Mouse (Mus musculus) stomach, postnatal 0 days (tissue): ENCODE measurements around the gene Tmbim1. TPM values are rescaled to one million over a fixed set of nuclear protein-coding genes. Genes with fewer than 3 reads are reported as not detected.

Experiments
- ATAC-seq: fragments of 200-750 bp; cut with Nextera tagmentation; 2 replicates; pipeline ENCODE4 v1.8.0; 2017; ENCODE audit not compliant: low FRiP score, low TSS enrichment
- DNase-seq: peaks from one replicate; pipeline ENCODE4 v3.0.0-alpha.2; 2016; ENCODE audit warnings: low spot score
- H3K27ac ChIP-seq: fragments of 300-500 bp; sonication (generic); replicated peaks from 2 replicates; pipeline ENCODE4 v1.5.1; 2014; ENCODE audit warnings: mild to moderate bottlenecking, control low read depth
- H3K27me3 ChIP-seq: fragments of 300-500 bp; sonication (generic); 2 replicates; pipeline ENCODE4 v1.6.1; 2014; ENCODE audit warnings: low read length; ENCODE audit not compliant: control insufficient read depth, insufficient read depth
- H3K36me3 ChIP-seq: fragments of 300-500 bp; sonication (generic); 2 replicates; pipeline ENCODE4 v1.6.1; 2014; ENCODE audit warnings: low read length, mixed read lengths; ENCODE audit not compliant: control insufficient read depth, insufficient read depth
- H3K4me1 ChIP-seq: fragments of 300-500 bp; sonication (generic); replicated peaks from 2 replicates; pipeline ENCODE4 v1.6.1; 2014; ENCODE audit warnings: antibody characterized with exemption; ENCODE audit not compliant: control insufficient read depth, insufficient read depth
- H3K4me2 ChIP-seq: fragments of 300-500 bp; sonication (generic); replicated peaks from 2 replicates; pipeline ENCODE4 v1.6.1; 2014; ENCODE audit warnings: low read depth, mild to moderate bottlenecking, control low read depth, moderate library complexity
- H3K4me3 ChIP-seq: fragments of 300-500 bp; sonication (generic); 2 replicates; pipeline ENCODE4 v1.5.1; 2014; ENCODE audit warnings: low read depth, low read length, control low read depth
- H3K9ac ChIP-seq: fragments of 300-500 bp; sonication (generic); 2 replicates; pipeline ENCODE4 v1.6.1; 2014; ENCODE audit warnings: mild to moderate bottlenecking, low read length, control low read depth, mixed read lengths
- H3K9me3 ChIP-seq: fragments of 300-500 bp; sonication (generic); 2 replicates; pipeline ENCODE4 v1.6.1; 2016; ENCODE audit warnings: low read length; ENCODE audit not compliant: control insufficient read depth
- CTCF ChIP-seq: IDR thresholded peaks from 2 replicates; pipeline ENCODE4 v1.5.1; 2016; ENCODE audit warnings: antibody characterized with exemption, low read depth, mild to moderate bottlenecking, moderate library complexity
- EP300 ChIP-seq: optimal IDR thresholded peaks from 2 replicates; pipeline ENCODE3; 2016; ENCODE audit warnings: antibody characterized with exemption
- WGBS: fragments of 180-500 bp; shearing (Covaris S2); extraction: QIAGEN DNeasy Blood & Tissue Kit; methylation state at CpG from one replicate; pipeline ENCODE4 v1.1.7; 2014; 5-methylcytosine and 5-hydroxymethylcytosine counted together
- polyA plus RNA-seq: library from polyadenylated mRNA; unstranded; fragments of >200 nt; fragmentation: Nextera tagmentation; extraction: Ambion mirVana; gene quantifications from 2 replicates; pipeline ENCODE4 v1.2.1, GENCODE M21; 2015

The Tmbim1 gene
- polyA plus RNA-seq, 1 experiment from 2014 or later: 109 TPM

- Histone ChIP-seq H3K4me2 (no peak overlapping the region), H3K9ac (no peak overlapping the region), H3K27ac (no peak overlapping the region), H3K9me3 (no peaks in the 10 kb centered on the region), H3K36me3 (peaks cover 21% of the 10 kb centered on the region), H3K4me3 (no peak overlapping the region), H3K4me1 (0 out of 2 replicates have a peak, but pooled peaks cover 5% of the 10 kb centered on the region), H3K27me3 (no peaks in the 10 kb centered on the region)
- no peak for DNase-seq
- TF ChIP-seq EP300 (no peak), CTCF (no peak)
- WGBS: 81% methylated on average over 2 of the region's 2 CpGs
- ATAC-seq: no peak
These were observed 24.1 kb downstream of the Tmbim1 start for GRCm38 (mm10) chr1:74281372-74281771.

DNA sequence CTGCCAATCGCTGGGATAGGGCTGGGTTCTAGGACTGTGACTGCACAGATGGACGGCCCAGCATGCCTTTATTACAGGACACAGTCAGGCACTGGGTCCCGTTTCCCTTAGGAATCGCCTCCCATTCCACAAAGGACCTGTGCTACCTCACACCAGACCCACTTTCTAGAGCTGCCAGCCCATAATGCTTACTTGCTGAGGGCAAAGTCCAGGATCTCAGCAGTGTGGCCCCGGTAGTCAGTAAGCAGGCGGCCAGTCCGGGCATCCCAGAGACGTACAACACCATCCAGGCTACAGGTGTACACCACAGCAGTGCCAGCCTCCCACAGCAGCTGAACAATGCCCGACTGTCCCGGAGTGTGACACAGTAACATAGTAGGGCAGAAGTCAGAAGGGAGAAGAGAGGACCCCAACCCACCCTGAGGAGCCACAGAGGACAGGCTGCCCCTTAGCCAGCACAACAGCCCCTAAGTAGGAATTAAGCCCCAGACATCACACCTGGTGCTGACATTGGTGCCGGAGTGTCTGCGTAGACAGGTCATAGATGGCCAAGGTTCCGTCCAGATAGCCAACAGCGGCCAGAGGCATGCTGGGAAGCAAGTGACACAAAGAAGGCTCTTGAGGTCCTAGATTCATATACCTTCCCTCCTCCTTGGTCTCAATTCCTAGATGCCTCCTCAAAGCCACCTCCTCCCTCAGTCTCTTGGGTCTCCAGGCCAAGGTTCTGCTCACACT, 24.7 kb downstream of the Tmbim1 start:
- no peak overlapping the region for H3K4me2 ChIP-seq
- H3K4me1 ChIP-seq: 0 out of 2 replicates have a peak, but pooled peaks cover 5% of the 10 kb centered on the region
- peaks cover 21% of the 10 kb centered on the region for H3K36me3 ChIP-seq
- no peaks in the 10 kb centered on the region for H3K27me3 ChIP-seq
- H3K9me3 ChIP-seq: no peaks in the 10 kb centered on the region
- no peak overlapping the region for H3K4me3 ChIP-seq
- no peak for DNase-seq
- no peak for ATAC-seq
- no peak overlapping the region for H3K9ac ChIP-seq
- 91% methylated on average over 14 of the region's 14 CpGs for WGBS
- no peak overlapping the region for H3K27ac ChIP-seq
- TF ChIP-seq EP300 (no peak), CTCF (no peak)

GRCm38 (mm10) chr1:74278988-74279387, 26.4 kb downstream of the Tmbim1 start:
- ATAC-seq: no peak
- Histone ChIP-seq H3K27ac (no peak overlapping the region), H3K9ac (no peak overlapping the region), H3K36me3 (peaks cover 21% of the 10 kb centered on the region), H3K27me3 (no peaks in the 10 kb centered on the region), H3K4me2 (no peak overlapping the region), H3K4me3 (no peak overlapping the region), H3K9me3 (no peaks in the 10 kb centered on the region), H3K4me1 (0 out of 2 replicates have a peak, but pooled peaks cover 3% of the 10 kb centered on the region)
- 84% methylated on average over 11 of the region's 11 CpGs for WGBS
- no peak for DNase-seq
- no peak; the same call in 1 of the 2 replicates for TF ChIP-seq CTCF
- no peak for TF ChIP-seq EP300

- Histone ChIP-seq H3K27me3 (no peaks in the 10 kb centered on the region), H3K4me3 (no peak within 1 kb of the TSS), H3K36me3 (peaks cover 21% of the 10 kb centered on the region), H3K9ac (no peak within 1 kb of the TSS), H3K27ac (no peak within 1 kb of the TSS), H3K4me1 (no peaks in the 10 kb centered on the region), H3K9me3 (no peaks in the 10 kb centered on the region), H3K4me2 (no peak within 1 kb of the TSS)
- whole genome bisulfite sequencing: 89% methylated on average over 10 of the region's 10 CpGs
- ATAC-seq (no peak), DNase-seq (no peak)
- TF ChIP-seq CTCF (no peak), EP300 (no peak)
These were observed 26.9 kb downstream of the Tmbim1 start, which contains the start of gene Gpbar1 for GRCm38 (mm10) chr1:74278538-74278937. Gpbar1 (plus strand) TSS chr1:74278550.

GRCm38 (mm10) chr1:74277883-74278537, 27.4 kb downstream of the Tmbim1 start:
- ATAC-seq (no peak), DNase-seq (no peak)
- Histone ChIP-seq H3K9me3 (no peaks in the 10 kb centered on the region), H3K9ac (no peak overlapping the region), H3K4me3 (no peak overlapping the region), H3K27ac (no peak overlapping the region), H3K4me1 (no peaks in the 10 kb centered on the region), H3K4me2 (no peak overlapping the region), H3K27me3 (no peaks in the 10 kb centered on the region), H3K36me3 (peaks cover 21% of the 10 kb centered on the region)
- 55% methylated on average over 8 of the region's 8 CpGs for WGBS
- TF ChIP-seq EP300 (no peak), CTCF (no peak)

DNA sequence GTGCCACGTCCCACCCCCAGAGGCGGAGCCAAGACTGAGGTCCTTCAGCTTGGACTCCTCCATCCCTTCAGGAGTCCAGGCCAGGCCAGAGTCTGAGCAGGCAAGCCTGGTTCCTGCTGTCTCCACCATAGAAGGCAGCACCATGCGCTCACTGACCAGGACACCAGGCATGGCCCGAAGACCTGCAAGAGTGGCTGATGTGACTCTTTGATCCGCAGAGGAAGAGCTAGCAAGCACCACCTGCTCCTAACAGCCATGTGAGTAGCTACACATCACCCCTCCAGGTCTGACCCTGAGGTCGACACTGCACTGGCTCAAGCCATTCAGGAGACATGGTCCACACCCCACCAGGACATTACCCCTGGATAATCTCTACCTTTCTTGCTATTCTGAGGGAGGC, 28.4 kb downstream of the Tmbim1 start:
- no peak for TF ChIP-seq CTCF
- TF ChIP-seq EP300: no peak
- 66% methylated on average over 6 of the region's 6 CpGs for WGBS
- ATAC-seq: no peak
- Histone ChIP-seq H3K4me1 (no peaks in the 10 kb centered on the region), H3K9ac (no peak overlapping the region), H3K27ac (no peak overlapping the region), H3K4me3 (no peak overlapping the region), H3K36me3 (peaks cover 16% of the 10 kb centered on the region), H3K27me3 (no peaks in the 10 kb centered on the region), H3K4me2 (no peak overlapping the region), H3K9me3 (no peaks in the 10 kb centered on the region)
- no peak for DNase-seq
